Mouse (Mus musculus): Measurements from ENCODE around the gene Nudt2.

GRCm38 (mm10) chr4:41493464-41494116 is 28.6 kb downstream of the Nudt2 start:
- TF ChIP-seq CTCF (IDR thresholded peaks at IDR 0.05; ENCODE audit: low read depth) (no peak), EP300 (IDR thresholded peaks at IDR 0.05; ENCODE audit: low read depth) (no peak)
